Mouse (Mus musculus) lung, postnatal 4 days (tissue): ENCODE data around the gene Galns.

Source experiments
- DNase-seq, 2 experiments: peaks; one replicate each; pipeline ENCODE4 v3.0.0; 2021

Gene Galns

DNA sequence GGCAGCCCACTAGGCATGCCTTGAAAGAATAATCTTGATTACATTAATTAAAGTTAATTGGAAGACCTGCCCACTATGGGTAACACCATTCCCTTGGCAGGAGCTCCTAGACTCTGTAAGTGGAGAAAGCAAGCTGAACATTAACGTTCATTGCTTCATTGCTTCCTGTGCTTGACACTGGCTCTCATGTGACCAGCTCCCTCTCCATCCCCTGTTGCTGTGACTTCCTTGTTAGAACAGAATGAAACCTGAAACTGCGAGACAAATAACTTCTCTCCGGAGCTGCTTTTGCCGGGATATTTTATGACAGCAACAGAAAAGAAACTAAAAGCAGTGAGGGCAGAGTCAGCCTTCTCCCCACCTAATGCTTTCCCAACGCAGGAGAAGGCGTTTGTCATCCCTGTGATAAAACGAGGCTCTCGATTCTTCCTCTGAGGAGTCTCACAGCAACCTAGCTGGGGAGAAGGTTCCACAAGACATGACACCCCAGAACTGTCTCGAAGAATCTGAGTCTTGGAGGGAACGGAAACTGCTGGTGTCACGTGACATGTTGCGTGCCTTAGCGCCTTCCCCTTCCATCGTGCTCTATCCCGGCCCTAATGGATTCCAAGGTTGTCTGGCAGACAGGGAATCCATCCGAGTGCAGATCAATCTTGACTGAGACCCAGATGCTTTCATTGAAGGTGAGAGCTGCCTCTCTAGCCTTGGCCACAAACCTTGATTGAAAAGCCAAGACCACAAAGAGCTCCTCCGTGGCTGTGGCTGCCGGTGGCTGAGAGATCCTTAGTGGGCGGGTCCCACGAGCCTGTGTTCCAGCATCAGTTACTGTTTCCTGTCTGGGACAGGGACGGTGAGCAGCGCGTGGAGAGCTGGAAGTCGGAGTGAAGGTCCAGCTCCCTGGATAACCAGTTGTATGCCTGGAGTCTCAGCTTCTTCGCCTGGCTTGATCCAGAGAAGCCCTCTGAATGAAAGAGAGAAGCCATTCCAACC is 46.6 kb downstream of the Galns start:
- no peak for DNase-seq

DNA sequence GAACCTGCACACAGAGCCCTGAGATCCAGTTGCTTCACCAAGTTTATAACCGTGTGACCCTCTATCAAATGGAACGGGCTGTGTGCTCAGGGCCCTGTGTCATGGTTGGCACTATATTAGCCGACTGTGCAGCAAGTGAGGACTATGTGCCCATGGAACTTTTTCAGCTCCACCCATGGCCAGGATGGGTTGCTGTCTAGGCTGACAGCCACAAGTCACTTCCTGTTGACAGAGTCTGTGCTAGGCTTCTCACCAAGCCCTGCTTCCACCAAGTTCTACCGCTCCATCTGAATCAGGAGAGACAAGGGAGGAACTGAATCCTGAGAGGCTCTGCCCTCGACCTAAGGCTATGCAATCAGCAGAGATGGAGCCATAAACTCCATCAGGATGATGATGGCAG is 50.1 kb downstream of the Galns start:
- no peak for DNase-seq

DNA sequence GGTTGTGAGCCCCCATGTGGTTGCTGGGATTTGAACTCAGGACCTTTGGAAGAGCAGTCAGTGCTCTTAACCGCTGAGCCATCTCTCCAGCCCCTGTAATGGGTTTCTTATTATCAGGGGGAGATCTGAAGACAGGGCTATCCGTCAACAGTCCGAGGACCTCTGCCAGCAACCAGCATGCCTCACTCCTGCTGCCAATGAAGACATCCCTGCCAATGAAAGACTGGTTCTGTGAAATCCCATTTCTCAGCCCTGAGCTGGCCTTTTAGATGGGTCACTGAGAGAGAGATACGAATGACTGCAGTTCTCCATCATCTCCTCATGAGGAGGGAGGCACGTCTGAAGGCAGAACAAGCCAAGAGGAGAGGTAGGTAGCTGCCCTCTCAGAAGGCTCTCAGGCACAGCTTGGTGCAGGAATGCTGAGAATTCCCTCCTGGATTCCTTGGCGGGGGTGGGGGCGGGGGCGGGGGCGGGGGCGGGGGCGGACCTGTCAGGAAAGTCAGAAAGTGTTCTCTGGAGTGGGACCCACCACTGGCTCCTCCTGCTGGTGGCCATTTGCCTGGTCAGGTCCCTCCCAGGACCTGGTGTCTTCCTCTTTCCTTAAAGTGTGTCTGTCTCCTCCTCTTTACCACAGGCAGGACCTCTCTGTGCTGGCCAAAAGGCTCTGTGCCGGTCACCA is 52.5 kb downstream of the Galns start:
- DNase-seq: peak; percentile 68 to 74

DNA sequence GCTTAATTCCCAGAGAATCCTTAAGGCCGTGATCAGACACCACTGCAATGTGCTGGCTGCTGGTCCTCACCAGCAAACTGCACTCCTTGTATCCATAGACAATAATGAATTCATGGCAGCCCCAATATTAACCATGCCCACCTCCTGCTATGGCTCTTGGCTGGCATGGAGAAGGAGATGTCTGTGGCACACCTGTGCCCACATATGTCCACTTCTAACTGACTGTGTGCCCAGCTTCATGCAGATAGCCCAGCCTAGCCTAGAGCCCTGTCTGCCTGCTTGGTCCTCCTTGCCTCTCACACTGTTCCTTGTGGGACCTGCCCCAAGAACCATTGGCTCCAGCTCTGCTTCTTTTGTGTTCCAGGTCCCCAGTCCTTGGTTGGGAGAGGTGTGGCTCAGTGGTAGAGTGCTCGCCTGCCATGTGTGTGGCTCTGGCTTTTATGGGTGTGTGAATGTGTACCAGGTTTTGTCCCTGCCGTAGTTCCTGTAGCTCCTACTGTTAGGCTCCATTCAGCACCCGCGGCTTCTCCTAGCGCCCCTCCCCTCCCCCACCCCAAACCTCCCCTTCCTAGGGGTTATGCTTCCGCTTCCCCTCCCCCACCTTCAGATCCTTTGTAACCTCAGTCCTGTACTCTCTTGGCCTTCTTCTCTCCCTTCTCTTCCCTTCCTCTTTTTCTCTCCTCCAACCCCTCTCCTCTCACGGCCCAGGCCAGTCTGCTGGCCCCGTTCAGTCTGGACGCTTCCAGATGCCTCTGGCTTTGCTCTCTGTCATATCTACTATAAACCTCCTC is 53.8 kb downstream of the Galns start:
- DNase-seq: no peak

DNA sequence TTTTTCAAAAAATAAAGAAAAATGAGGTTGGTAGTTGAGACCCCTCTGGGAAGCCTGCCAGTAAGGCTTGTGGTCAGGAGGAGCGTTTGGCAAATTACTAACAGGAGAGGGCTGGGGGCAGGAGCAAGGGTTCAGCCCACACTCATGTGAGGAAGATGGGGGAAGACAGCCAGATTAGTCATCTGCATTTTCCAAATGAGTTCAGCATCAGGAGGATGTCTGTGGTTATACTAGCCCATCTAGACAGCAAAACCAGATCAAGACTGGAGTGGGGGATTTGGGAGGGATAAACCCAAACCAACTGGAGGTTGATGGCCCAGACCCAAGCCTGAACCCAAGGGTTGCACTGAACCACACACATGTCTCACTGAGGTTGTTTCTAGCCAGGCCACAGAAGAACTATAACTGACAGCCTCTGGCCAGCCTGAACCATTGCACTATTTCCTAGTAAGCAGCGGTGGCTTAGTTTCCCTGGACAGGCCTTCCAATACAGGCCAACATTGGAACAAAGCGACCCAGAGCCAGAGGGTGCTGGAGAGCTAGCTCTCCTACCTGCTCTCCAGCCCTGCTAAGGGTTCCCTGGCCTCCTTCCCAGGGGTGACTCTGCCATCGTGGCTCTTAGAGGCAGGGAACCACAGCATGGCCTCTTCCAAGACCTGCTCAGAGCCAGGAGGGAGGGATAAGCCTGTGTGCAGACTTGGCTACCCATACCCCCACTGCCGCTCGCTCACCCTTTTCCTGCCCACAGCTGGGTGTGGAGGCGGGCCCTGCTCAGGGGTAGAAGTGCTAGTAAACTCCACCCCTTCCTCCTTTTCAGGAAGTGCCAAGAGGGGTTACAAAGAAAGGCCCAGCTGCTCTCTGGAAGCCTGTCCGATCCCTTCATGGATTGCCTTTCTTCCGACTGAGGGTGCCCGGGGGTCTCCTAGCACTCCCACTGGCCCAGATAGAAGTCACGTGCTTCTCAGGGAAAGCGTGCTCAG is 54.9 kb downstream of the Galns start:
- DNase-seq: peak; percentile 85 to 90

DNA sequence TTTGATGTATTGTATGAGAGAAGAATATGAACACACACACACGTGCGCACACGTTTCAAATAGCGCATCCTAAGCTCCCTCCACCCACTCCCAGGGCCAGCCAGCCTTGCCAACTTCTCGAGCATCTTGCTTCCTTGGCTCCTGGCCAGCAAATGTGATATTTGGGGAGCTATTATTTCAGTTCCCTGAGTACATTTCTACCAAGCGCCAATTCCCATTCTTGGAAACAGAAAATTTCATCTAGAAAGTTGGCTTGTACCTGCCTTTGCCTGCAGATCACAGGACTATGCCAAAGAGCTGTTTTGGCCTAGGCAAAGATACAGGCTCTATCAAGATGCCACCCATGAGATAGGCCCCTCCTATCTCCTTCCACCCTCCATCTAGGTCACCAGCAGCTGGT is 56.5 kb downstream of the Galns start:
- DNase-seq: no peak

DNA sequence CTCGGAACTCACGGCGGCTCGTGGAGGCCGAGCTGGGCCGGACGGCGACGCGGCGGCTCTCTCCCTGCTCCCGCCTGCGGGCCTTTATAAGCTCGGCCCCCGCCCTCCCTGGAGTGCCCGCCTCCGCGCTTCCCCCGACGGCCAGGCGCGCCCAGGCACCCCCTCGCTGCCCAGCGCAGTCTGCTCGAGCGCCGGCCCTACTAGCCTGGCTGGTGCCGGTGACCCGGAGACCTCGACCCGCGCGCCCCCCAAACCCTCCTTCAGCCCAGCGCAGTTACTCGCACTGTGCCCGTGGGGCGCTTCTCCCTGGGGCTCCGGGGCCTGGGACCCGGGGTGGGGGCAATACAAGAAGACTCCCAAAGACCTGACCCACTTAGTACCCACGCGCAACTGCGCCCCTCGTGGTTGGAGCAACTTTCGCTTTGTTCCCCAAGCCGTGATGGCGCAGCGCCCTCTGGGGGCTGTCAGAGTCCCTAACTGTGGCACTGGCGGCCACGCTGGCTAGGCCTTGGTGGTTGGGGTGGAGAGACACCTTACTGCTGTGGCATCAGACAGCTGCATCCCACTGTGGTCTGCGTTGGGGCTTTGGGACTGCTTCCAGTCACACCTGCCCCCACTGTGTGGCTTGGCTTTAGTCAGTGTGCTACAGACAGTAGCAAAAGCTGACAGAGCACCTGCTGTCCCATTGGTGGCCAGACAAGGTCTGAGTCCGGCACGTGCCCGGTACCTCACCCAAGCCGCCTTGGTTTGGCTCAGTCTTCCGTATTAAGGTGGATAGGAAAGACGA is 59.8 kb downstream of the Galns start, which contains the start of gene Piezo1:
Gene Piezo1 (minus strand): TSS at position 65 of the 787 bp plus-strand sequence.
- DNase-seq: peak; percentile 96

DNA sequence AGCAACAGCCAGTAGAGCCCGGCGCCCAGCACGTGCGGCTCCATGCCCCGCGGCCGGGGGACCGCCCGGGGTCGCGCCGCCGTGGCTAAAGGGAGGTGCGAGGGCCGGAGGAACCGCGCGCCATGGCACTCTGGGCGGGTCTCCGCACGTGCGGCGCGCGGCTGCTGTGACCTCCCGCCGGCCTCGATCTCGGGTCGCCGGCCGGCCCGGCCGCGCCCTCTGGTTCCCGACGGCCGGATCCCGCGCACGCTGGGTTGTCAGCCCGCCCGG is 60.3 kb downstream of the Galns start:
- DNase-seq: no peak

DNA sequence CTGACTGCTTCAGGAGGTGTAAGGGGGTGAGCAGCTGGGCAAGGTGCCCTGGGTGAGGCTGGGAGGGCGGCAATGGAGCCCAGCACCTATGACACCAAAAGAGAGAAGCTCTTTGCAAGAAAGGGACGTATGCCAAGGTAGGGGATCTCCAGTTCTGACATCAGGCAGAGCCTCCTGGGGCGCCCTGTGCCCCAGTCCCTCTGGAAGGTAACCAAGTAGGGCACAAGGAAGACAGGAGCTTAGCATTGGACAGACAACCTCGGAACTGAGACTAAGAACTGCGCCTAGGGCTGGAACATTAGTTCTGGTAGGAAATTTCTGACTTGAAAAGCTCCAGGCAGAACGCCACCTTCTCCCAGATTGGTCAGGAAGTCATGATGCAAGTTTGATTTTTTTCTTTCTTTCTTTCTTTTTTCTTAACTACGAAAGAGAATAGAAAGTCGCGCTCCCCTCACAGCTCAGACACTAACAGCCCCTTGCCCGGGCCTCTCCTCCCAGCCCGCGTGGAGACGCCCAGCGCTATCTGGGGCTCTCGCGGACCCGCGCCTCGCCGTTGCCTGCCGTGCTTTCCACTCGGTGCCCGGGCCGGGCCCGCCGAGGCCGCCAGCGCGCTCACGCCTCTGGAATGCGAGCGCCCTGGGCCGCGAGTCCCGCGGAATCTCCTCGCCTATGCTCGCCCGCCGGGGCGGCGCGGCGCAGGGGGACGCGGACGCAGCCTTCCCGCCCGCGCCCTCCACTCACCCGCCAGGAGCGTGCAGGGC is 60.8 kb downstream of the Galns start:
- DNase-seq: peak; percentile 76 to 83

DNA sequence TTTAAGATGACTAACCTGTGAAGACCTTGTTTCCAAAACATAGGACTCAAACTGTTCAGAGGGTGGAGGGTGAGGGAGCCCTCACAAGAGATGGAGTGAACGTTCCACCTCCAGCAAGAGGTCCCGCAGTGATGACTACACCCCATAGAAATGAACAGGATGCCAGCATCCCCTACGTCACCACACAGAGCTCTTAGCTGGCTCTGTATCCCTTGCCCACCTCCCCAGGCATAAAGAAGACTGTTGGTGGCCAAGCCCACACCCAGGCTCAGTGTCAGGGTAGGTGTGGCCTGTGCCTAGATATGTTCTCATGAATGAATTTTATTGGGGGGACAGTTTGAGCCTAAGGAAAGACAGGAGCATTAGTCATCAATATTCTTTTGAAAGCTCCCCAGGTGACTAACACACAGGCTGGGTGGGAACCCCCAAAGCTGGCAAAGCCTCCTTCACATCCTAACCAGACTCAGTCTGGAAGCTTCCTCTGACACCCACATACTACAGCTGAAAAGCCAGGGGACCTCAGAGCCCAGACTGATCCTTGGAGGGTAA is 62.3 kb downstream of the Galns start:
- DNase-seq: peak in 1 of 2 experiments; percentile 34

DNA sequence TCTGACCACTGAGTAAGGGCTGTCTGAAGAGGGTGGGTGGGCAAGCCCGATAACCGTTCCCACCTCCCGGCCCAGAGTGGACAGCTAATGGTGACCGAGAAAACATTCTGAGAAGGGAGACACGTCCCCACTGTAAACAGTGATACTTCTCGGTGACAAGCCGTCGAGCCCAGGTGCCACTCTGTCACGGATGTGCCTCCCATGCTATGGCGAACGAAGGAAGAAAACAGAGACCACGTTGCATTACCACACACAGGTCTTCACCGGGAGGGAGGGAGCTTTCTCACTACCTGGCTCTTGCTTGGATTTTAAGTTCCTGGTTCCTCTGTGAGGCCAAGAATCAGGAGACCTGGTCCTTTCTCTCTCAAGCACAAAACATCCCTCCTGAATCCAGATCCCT is 62.9 kb downstream of the Galns start:
- DNase-seq: no peak

DNA sequence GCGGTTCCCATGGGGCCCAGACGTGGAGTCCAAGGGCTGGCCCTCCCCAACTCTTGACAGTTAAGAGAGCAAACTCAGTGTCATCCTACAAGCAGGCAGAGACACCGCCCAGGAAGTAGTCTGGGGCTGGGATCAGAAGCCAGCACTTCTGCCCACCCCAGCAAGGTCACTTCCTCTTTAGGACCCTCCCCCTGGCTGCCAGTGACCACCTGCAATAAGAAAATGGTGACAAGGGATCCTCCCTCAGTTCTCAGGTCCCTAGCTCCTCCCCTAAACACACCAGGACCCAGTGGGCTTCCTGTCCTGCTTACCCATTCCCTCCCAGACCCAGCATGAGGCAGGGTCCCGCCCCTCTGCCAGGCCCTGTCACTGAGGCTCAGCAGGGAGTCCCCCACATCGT is 63.4 kb downstream of the Galns start:
- DNase-seq: peak; percentile 71 to 79

DNA sequence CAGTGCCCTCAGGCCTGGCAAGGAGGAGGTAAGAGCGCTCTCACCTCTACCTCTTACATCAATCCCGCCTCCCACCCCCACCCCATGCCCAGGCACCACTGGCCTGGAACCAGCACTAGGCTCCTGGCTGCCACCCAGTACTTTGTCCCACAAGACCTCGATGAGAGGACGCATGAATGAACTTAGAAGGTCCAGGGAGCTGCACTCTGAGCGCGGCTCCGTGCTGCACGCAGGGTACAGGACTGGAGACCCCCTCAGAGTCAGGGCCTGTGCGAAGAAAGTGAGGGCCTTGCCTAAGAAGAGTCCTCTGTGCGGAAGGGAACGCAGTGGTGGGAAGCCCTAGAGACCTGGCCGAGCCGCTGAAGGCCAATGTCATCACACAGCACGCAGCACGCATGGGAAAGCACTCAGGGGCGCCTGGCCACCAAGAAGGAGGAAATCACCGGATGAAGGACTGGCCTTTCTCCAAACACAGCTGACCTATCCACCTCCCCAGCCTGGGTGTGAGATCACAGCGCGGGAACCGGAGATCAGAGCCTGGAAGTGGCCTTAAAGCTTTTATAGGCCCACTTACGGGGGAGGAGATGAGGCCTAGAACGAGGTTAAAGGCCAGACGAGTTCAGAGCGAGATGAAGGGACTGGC is 64.3 kb downstream of the Galns start:
- DNase-seq: peak; percentile 75 to 82

DNA sequence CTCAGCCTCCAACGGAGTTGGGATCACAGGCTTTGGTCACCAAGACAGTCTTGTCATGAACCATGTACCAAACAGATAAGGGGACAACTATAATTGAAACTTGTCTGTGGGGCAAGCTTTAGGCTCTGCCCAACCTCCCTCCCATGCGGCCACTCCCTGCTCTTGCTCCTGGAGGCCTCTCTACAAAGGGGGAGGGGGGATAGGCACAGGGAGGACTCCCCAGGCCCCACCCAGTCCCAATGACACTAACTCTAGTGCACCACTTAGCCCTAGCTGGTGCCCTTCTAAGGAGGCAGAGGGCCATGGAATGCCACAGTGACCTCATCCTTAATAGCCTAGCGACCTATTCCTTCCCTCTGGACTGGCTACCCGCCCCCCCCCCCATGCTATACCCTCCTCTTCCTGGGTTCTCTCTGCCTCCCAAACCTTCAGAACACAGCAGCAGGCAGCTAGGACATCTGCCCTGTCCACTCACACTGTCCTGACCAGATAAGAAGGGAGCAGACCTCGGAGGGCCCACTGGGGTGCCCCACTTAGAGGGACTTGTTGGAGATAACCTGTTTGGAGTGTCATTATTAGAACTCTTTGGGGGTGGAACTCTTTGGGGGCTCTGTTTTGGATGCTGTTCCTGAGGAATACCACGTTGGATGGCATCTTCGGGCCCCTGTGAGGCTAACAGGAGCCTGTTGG is 65.1 kb downstream of the Galns start:
- peak; percentile 30 to 59 for DNase-seq

DNA sequence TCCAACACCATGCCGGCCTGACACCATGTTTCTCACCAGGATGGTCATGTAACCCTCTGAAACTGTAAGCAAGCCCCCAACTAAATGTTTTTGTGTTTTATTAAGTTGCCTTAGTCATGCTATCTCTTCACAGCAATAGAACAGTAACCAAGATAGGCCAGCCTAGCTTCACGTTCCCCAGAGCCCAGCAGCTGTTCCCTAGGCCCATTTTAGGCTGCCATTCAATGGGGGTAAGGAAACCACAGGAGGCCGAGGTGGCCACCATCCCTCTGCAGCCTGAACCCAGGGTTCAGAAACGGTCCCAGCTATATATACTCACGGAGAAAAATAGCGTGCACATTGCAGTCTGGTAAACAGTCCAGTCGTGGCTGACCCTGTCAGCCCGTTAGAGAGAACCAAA is 67.1 kb downstream of the Galns start:
- DNase-seq: no peak

DNA sequence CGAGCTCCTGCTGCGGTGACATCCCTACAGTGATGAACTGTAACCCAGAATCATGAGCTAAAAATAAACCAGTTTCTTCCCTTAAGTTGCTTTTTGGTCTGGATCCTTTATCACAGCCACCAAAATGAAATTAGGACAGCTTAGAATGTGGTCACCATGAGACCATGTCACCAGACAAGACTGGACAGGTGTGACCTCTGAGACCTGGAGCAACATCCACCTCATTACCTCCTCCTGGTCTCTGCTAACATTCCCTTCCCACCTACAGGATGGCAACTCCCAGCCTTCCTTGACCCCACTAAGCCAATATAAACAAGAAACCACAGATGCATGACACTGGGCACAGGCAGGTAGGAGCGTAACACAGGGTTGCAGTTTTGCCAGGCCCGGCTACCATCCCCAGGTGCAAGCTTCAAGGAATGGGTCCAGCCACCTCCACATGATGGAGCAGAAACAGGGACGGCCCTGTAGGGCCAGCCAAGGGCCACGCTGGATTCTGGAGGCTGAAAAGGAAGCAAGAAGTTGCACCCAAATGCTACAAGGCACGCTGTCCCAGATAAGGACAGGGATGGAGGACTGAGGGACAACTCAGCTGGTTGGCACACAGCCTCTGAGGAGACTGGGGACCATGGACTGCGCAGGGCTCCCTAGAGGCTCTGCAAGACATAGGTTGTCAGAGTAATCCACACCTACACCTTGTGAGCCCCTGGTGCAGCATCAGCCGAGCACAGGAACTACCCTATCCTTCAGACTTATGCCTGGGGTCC is 72.8 kb downstream of the Galns start:
- DNase-seq: no peak

DNA sequence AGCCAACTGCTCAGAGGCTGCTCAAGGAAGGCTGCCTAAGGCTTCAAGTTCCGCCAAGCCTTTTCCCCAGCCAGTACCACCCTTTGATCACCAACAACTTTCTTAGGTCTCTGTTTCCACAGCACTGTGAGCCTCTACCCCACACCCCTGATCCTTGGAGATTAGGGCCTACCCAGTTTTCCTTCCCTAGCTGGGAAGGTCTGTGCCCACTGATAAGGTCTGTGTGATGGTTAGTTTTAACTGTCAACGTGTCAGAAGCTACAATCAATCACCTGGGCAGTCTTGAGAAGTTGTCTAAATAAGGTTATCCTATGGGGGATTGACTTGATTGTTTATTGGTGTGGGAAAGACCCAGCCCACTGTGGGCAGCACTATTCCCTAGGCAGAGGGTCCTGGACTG is 73.5 kb downstream of the Galns start:
- DNase-seq: no peak

DNA sequence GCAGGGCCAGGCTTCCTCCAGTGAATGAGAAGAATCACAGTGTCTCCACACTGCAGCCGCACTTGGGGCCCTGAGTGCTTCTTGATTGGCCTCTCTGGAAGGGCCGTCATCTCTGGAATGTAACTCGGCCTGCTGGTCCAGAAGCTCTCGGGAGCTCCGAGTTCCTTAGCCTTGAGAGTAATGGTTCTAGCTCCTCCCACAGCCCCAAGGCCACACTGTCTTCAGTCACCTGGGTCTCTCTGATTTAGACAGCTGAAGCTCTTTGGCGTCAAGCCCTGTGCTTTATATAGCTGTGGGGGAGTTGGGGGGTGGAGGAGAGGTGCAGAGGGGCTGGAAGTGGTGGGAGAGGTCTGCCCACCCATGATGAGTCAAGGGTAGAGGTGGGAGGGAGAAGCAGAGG is 74.2 kb downstream of the Galns start:
- peak; percentile 81 to 91 for DNase-seq
